Mouse (Mus musculus) brain, embryonic 14.5 days (tissue): ENCODE data around the gene Tmem182. TPM values are rescaled to one million over a fixed set of nuclear protein-coding genes. Genes with fewer than 3 reads are reported as not detected.

Experiments
- DNase-seq: peaks from one replicate; pipeline ENCODE4 v3.0.0-alpha.2; 2011; ENCODE audit warnings: low read depth
- CTCF ChIP-seq: fragments of 200-500 bp; IDR thresholded peaks from 2 replicates; pipeline ENCODE4 v1.5.1; 2012; ENCODE audit warnings: inconsistent platforms, mild to moderate bottlenecking, moderate library complexity, borderline replicate concordance; ENCODE audit not compliant: insufficient read depth, insufficient read length; ENCODE audit errors: extremely low read depth
- POLR2A ChIP-seq: fragments of 200-500 bp; IDR thresholded peaks from 2 replicates; pipeline ENCODE4 v1.6.1; 2012; ENCODE audit warnings: mild to moderate bottlenecking, inconsistent platforms, borderline replicate concordance; ENCODE audit not compliant: poor library complexity, insufficient read depth, insufficient read length, severe bottlenecking; ENCODE audit errors: extremely low read depth
- polyA plus RNA-seq: library from polyadenylated mRNA; depleted of rRNA; stranded (reverse); fragments of >200 nt; gene quantifications from 2 replicates; pipeline ENCODE4 v1.2.3, GENCODE M21; 2012

Tmem182 gene
- polyA plus RNA-seq, 1 experiment: 0.05 TPM

DNA sequence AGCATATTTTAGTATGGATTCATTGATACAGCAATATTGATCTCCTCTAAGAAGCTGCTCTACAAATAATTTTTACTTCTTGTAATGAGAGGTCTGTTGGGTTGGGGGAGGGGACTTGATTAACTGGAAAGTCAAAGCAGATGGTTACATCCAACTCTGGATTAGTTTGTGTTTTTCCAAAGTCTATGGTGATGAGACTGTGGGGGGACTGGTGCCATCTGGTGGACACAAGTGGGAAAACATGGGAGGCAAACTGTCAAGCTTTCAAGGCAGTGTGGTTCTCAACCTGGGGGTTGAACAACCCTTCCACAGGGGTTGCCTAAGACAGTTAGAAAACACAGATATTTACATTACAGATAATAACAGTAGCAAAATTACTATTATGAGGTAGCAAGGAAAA lies 39.2 kb downstream of the Tmem182 start:
- TF ChIP-seq CTCF: peak; percentile 91
- no peak for TF ChIP-seq POLR2A
- DNase-seq: peak; percentile 69

DNA sequence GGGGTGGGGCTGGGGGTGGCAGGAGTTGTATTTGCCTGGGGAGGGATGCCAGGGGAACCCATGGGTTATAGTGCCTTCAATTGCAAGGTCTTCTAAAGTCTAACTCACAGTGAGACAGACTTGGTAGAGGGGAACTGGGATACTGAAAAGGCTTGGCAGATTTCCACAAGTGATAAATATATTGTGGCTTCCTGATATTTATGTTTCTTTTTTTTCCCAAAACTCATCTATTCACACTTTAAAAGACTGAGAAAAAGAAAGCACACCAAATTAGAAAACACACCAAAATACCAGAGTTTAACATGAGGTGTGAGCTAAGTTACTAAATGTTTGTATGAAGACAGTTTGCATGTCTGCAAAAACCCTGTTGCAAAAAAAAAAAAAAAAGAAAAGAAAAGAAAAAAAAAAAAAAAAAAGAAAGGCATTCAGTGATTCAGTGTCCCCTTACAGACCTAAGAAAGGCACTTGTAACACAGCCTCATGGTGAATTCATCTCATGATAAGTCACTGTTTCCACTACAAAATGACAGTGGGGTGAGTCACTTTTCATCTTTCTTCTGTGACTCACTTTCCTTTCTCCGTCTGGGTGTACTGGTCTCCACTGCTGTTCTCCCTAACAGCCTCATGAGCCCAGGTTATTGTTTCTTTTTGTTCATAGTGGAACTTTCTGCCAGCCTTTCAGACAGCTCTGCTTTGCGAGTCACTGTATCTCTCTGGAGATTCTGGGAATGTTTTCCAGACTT lies 42.0 kb downstream of the Tmem182 start:
- no peak for TF ChIP-seq POLR2A
- no peak for TF ChIP-seq CTCF
- DNase-seq: no peak

DNA sequence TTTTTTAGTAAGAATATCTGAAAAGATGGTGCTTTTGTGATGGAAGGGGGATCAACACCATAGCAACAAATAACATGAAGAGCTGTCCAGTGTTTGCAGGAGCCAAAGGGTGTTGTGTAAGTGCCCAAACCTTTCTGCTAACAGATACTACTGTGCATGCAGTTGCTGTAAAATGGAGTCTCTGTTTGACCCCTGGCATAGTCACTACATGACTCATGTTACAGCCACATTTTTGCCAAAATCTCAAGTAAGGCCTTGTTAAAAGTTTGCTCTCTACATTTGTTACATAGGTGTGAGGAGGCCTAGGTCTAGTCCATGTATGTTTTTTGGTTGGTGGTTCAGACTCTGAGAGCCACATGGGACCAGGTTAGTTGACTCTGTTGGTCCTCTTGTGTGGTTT lies 45.9 kb downstream of the Tmem182 start:
- no peak for TF ChIP-seq CTCF
- TF ChIP-seq POLR2A: no peak
- no peak for DNase-seq

DNA sequence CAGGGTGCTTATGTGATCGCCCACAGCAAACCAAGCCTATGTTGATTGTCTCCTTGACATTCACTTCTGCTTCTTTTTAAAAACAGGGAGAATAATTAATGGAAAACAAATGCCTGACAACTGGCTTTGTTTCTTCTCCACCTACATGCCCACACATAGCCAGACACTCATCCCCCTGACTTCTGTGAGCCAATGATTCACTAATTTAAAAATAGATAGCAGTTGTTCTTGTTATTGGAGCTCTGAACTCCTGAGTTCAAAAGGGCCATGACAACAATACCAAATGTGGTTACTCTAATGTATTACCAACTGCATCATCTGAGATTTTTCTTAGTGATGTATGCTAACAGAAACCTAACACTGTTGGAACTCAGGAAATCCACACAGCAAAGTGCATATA lies 49.9 kb downstream of the Tmem182 start:
- no peak for DNase-seq
- TF ChIP-seq POLR2A (no peak), CTCF (no peak)

DNA sequence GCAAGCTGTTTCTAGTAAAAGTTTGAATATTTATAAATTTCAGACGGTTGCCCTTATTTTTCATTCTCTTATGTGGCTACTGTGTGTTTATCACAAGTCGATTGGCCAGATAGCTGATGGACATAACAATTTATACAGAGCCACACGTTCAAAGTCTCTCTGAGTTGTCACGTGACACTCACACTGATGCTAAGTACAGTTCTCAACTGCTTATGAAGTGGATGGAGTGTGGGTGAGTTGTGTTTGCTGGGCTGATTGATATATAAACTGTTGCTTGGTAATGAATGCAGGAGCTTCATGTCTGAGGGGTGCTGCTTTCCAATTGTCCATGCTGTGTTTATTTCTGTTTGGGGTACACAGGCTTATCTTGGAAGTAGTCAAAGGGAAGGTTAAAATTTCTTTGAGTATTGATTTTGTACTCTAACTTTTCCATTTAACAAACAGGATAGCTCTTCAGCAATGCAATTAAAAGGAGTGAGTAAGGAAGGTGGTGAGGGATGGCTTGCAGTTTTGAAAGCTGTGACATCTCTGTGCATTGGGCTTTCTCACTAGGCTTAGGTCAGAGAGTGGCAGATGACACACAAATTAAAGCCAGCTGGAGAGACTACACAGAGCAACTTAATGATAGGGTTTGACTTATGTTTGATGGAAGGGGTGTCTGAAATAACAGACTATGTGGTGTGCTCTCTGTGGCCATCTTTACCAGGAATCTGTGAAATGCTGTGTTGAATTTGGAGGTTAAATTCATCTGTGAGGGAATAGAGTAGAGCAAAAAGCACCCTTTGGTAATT lies 51.6 kb downstream of the Tmem182 start:
- no peak for TF ChIP-seq POLR2A
- no peak for TF ChIP-seq CTCF
- no peak for DNase-seq

DNA sequence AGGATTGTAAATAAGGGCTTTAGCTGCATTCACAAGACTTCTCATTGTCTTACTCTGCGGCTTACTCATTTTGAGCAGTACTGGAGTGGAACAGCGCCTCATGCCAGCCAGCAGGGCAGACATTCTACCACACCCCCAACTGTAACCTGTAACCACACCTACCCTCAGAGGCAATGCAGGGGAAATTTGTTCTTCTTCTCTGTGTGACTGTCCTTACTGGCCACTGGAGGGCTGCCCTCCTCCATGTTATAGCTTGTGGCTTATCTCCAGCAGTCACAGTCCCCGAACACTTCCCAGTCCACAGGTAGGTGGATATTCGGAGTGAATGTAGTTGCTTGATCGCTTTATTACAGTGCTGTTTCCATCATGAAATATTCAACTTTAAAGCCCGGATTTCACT lies 59.6 kb downstream of the Tmem182 start:
- no peak for TF ChIP-seq POLR2A
- peak; percentile 23; the same call in 1 of the 2 replicates for TF ChIP-seq CTCF
- no peak for DNase-seq

DNA sequence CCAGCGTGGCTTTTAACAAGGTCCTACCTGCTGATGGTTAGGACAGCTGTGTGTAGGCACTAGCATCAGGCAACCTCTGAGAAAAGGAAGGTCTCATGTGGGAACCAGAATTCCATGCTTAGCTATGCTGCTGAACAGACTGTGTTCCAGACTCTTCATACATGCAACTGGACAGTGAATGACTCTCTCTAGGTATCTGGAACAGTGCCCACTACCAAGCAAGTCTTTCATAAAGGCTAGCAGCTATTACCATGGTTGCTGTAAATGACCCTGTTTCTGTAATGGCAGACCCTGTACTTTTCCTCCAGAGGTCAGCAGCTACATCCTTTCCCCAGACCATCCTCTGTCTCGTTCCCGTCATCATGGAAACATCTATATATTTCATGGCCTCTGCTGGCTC lies 61.7 kb downstream of the Tmem182 start:
- DNase-seq: no peak
- TF ChIP-seq CTCF (no peak), POLR2A (no peak)

DNA sequence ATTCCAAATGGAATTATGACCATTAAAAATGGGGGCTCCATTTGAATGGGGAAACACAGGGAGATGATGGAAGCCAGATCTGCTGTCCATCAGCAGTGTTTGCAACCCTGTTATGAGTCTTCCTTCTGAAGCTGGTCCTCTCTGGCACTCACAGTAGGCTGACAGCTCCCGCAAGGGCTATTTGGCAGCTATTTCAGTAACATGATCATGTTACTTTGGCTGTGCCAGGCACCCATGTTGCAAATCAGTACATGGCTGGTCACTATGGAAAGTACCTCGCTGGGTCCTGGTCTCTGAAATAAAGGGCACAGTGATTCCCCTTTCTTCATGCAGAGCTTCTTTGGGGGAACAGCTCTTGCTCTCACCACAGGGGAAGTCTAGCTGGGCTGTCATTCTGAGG lies 62.2 kb downstream of the Tmem182 start:
- no peak for TF ChIP-seq CTCF
- no peak for TF ChIP-seq POLR2A
- no peak for DNase-seq

DNA sequence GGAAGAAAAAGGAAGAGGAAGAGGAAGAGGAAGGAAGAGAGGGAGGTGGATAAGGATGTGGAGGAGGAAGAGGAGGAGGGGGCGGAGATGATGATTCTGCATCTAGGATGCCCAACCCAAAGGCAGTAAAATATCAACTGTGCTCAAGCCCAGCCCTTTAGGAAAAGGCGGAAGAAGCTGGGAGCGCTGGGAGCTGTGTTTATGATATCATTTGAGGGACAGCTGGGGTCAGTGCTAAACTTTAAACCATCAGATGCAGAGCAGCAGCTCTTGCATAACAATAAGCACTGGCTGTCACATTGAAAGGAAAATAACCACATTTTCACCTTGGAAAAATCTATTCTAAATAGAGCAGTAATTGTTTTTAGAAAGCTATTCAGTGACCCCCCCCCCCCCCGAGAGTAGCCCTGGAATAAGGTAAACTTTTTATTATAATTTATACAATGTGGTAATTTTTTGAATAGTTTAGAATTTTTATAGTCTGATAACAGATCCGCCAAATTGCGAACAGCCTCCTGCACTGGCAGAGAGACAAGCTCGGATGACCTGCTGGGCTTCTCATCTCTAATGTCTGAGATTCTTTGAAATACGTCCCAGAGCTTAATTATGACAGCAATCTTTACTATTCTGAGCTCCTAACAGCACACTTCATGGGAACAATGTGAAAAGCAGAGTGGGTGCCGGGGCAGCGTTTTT lies 68.5 kb downstream of the Tmem182 start:
- DNase-seq: peak; percentile 28
- TF ChIP-seq CTCF: no peak
- TF ChIP-seq POLR2A: no peak

DNA sequence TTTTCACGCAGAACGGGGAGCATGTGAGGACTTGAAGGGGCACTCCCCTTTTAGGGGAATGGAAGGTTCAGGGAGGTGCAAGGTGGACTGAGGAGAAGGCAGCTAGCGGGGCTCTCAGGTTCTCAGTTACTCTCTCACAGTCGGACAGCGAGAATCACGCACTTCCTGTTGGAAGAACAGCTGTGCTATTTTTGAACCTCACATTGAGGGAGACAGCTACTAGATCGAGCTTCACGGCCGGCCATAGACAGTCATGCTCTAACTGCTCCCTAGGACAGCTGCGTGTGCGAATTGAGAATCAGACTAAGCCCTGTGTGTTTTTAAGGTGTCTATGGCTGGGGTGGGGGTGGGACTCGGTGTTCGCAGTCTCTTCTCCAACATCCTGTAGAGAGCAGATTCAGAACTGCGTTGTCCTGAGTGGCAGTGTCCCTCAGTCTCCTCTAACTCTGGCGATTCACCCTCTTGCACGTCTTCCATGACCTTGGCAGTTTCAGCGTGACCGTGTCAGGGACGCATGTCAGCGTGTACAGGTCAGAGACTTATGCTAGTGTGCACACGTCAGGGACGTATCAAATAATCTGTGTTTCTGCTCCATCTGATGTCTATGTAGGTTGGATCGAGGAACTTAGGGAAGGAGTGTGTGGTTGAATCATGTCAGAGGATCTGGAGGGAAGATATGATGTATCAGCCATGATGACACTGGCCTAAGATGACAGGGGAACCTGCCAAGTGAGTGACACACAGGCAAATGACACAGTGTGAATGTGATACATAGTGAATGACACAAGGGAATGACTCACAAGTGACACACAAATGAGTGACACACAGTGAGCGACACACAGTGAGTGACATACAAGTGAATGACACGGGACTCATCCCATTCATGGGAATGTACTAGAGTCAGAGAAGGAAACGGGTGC lies 69.3 kb downstream of the Tmem182 start:
- TF ChIP-seq POLR2A (no peak), CTCF (no peak)
- DNase-seq: no peak

DNA sequence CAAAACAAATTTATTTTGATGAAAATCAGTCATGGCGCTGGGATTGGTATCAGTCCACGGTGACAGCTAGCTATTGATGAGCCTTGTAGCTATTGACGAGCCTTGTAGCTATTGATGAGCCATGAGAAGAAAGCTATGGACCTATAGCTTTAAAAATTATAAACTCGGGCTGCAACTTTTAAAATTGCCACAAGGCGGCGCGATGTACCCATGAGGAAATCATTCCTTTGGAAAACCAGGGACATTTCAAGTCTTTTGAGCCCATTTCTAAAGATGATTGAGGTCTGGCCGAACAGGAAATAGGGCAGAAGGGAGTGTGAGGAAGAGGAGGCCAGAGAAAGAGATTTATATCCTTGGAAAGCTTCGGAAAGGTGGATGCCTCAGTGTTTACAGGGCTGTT lies 73.7 kb downstream of the Tmem182 start:
- TF ChIP-seq POLR2A (no peak), CTCF (peak; percentile 69; the same call in 1 of the 2 replicates)
- DNase-seq: peak; percentile 80

DNA sequence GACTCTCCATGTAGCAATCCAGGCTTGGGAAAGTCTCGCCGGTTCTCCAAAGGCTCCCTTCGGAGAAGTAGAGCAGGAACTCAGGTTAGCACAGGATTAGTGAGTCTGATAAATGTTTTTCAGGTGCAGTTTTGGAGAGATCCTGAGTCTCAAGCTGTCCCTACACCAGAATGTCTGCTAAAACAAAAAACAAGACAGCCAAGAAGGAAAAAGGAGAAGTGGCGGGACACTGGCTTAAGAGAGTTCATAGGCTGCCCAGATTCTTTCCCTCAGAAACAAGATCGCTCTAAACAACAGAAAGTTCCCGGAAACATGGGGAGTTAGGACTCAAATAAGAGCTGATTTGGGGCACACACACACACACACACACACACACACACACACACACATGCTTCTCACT lies 74.1 kb downstream of the Tmem182 start:
- DNase-seq: no peak
- no peak for TF ChIP-seq POLR2A
- TF ChIP-seq CTCF: no peak
